Mouse (Mus musculus) kidney, postnatal 0 days (tissue): ENCODE data around the gene Olfr658. TPM values are rescaled to one million over a fixed set of nuclear protein-coding genes. Genes with fewer than 3 reads are reported as not detected.

Experiments
- ATAC-seq: fragments of 200-750 bp; cut with Nextera tagmentation; replicated peaks from 2 replicates; pipeline ENCODE4 v1.8.0; 2017; ENCODE audit warnings: low read depth, moderate number of reproducible peaks, moderate TSS enrichment, moderate library complexity; ENCODE audit not compliant: low FRiP score
- DNase-seq: peaks from one replicate; pipeline ENCODE4 v3.0.0-alpha.2; 2016; ENCODE audit warnings: low spot score
- H3K27ac ChIP-seq: fragments of 300-500 bp; sonication (generic); 2 replicates; pipeline ENCODE4 v1.5.1; 2014; ENCODE audit warnings: mild to moderate bottlenecking
- H3K27me3 ChIP-seq: fragments of 300-500 bp; sonication (generic); 2 replicates; pipeline ENCODE4 v1.6.1; 2014; ENCODE audit warnings: low read length, mixed read lengths; ENCODE audit not compliant: insufficient read depth
- H3K36me3 ChIP-seq: fragments of 300-500 bp; sonication (generic); 2 replicates; pipeline ENCODE4 v1.6.1; 2014; ENCODE audit warnings: low read length, mixed read lengths; ENCODE audit not compliant: insufficient read depth
- H3K4me1 ChIP-seq: fragments of 300-500 bp; sonication (generic); replicated peaks from 2 replicates; pipeline ENCODE4 v1.6.1; 2014; ENCODE audit warnings: antibody characterized with exemption, low read length, mixed read lengths; ENCODE audit not compliant: insufficient read depth
- H3K4me2 ChIP-seq: fragments of 300-500 bp; sonication (generic); 2 replicates; pipeline ENCODE4 v1.6.1; 2014; ENCODE audit warnings: mild to moderate bottlenecking, low read length, moderate library complexity, mixed read lengths
- H3K4me3 ChIP-seq: fragments of 300-500 bp; sonication (generic); replicated peaks from 2 replicates; pipeline ENCODE4 v1.5.1; 2014; ENCODE audit warnings: low read depth, low read length
- H3K9ac ChIP-seq: fragments of 300-500 bp; sonication (generic); 2 replicates; pipeline ENCODE4 v1.6.1; 2014; ENCODE audit warnings: low read depth, low read length
- H3K9me3 ChIP-seq: fragments of 300-500 bp; sonication (generic); replicated peaks from 2 replicates; pipeline ENCODE4 v1.6.1; 2016; ENCODE audit warnings: low read length, inconsistent platforms, mixed read lengths
- CTCF ChIP-seq: IDR thresholded peaks from 2 replicates; pipeline ENCODE4 v1.5.1; 2016; ENCODE audit warnings: antibody characterized with exemption, low read depth, mild to moderate bottlenecking, moderate library complexity
- WGBS: fragments of 180-500 bp; shearing (Covaris S2); extraction: QIAGEN DNeasy Blood & Tissue Kit; methylation state at CpG from one replicate; pipeline ENCODE4 v1.1.7; 2014; 5-methylcytosine and 5-hydroxymethylcytosine counted together
- polyA plus RNA-seq: library from polyadenylated mRNA; unstranded; fragments of >200 nt; fragmentation: Nextera tagmentation; extraction: Ambion mirVana; gene quantifications from 2 replicates; pipeline ENCODE4 v1.2.1, GENCODE M21; 2015

The Olfr658 gene
- polyA plus RNA-seq, 1 experiment from 2014 or later: 0.04 TPM

DNA sequence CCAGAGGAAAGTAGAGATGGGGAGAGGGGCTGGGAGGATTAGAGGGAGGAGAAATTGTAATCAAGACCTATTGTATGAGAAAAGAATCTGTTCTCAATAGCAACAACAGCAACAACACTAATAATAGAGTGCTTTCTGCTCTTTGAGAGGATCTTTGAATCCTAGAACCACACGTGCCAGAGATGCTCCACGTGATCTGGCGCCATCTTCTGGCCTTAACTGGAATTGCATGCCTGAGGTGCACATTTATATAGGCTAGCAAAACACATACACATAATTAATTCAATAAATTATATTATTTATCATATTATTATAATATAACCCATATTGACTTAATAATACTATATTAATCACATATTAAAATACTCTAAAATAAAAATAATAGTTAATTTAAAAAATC, 43.9 kb downstream of the Olfr658 start:
- 11% methylated on average over 3 of the region's 3 CpGs for whole genome bisulfite sequencing
- no peak for ATAC-seq
- H3K4me2 ChIP-seq: no peak overlapping the region

DNA sequence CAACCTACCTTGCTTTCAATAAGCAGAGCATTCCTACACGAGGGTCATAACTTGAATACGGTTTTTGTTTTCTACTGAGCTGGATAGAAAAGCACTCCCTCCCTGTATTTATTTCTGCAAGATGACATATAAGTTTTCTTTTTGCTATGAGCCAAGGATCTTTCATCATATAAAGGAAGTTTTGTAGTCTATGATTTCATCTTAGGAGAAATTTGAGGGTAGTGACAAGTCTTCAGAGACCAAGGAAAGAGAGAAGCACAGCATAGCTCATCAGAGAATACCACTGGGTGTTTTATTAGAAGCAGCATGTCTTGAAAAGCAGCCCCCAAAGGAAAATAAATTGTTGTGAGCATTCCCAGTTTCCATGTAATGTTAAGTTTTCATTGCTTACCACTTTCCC, 45.4 kb downstream of the Olfr658 start, which contains the start of gene Olfr655:
Olfr655 (minus strand) TSS at position 101 of the 400 bp plus-strand sequence.
- 86% methylated on average over 2 of the region's 2 CpGs for WGBS
- ATAC-seq: no peak

More for the DNA sequence above, 43.9 kb downstream of the Olfr658 start:
- H3K4me1 ChIP-seq: no peaks in the 10 kb centered on the region
- H3K4me3 ChIP-seq: no peak overlapping the region
- no peaks in the 10 kb centered on the region for H3K36me3 ChIP-seq
- H3K27ac ChIP-seq: no peak overlapping the region
- H3K9me3 ChIP-seq: no peaks in the 10 kb centered on the region
- H3K27me3 ChIP-seq: no peaks in the 10 kb centered on the region
- TF ChIP-seq CTCF: peak; percentile 70
- DNase-seq: peak; percentile 35
- H3K9ac ChIP-seq: no peak overlapping the region

More for the DNA sequence above, 45.4 kb downstream of the Olfr658 start, which contains the start of gene Olfr655:
- no peak for TF ChIP-seq CTCF
- no peak for DNase-seq
- Histone ChIP-seq H3K9me3 (no peaks in the 10 kb centered on the region), H3K4me1 (no peaks in the 10 kb centered on the region), H3K36me3 (no peaks in the 10 kb centered on the region), H3K4me2 (no peak within 1 kb of the TSS), H3K27ac (no peak within 1 kb of the TSS), H3K27me3 (no peaks in the 10 kb centered on the region), H3K9ac (no peak within 1 kb of the TSS), H3K4me3 (no peak within 1 kb of the TSS)

Other genes with a start within 250 kb of the Olfr658 start
- 0.10 and 0.13 TPM in 2 replicates for gene Trim30c, start 246.5 kb downstream of the Olfr658 start, polyA plus RNA-seq
- 3.7 and 4.5 TPM in 2 replicates for gene Trim30a, start 182.1 kb downstream of the Olfr658 start, polyA plus RNA-seq
- gene Trim30d, start 139.5 kb downstream of the Olfr658 start, polyA plus RNA-seq: 0.78 and 1.2 TPM in 2 replicates
- gene Olfr651, start 97.2 kb downstream of the Olfr658 start, polyA plus RNA-seq: not detected in 2 replicates
- gene Olfr652, start 86.4 kb downstream of the Olfr658 start, polyA plus RNA-seq: not detected in 2 replicates
- not detected in 2 replicates for gene Olfr653, start 70.0 kb downstream of the Olfr658 start, polyA plus RNA-seq
- not detected in 2 replicates for gene Olfr654, start 60.3 kb downstream of the Olfr658 start, polyA plus RNA-seq
- gene Olfr655, start 45.5 kb downstream of the Olfr658 start, polyA plus RNA-seq: not detected in 2 replicates
- not detected in 2 replicates for gene Olfr656, start 33.4 kb downstream of the Olfr658 start, polyA plus RNA-seq
- gene Olfr657, start 22.5 kb downstream of the Olfr658 start, polyA plus RNA-seq: not detected in 2 replicates
- not detected in 2 replicates for gene Olfr659, start 19.4 kb upstream of the Olfr658 start, polyA plus RNA-seq
- not detected in 2 replicates for gene Olfr661, start 39.2 kb upstream of the Olfr658 start, polyA plus RNA-seq
- not detected in 2 replicates for gene Usp17le, start 130.2 kb upstream of the Olfr658 start, polyA plus RNA-seq
- not detected in 2 replicates for gene Usp17lb, start 195.3 kb upstream of the Olfr658 start, polyA plus RNA-seq
- gene Usp17la, start 209.7 kb upstream of the Olfr658 start, polyA plus RNA-seq: not detected in 2 replicates
- gene Olfr665, start 230.7 kb upstream of the Olfr658 start, polyA plus RNA-seq: not detected in 2 replicates
- not detected in 2 replicates for gene Olfr666, start 248.6 kb upstream of the Olfr658 start, polyA plus RNA-seq